Mouse (Mus musculus) brain, embryonic 14.5 days (tissue): Measurements from ENCODE around the gene Rcn3. TPM values are rescaled to one million over a fixed set of nuclear protein-coding genes. Genes with fewer than 3 reads are reported as not detected.

Experiments
- DNase-seq: peaks from one replicate; pipeline ENCODE4 v3.0.0-alpha.2; 2011; ENCODE audit warnings: low read depth
- CTCF ChIP-seq: fragments of 200-500 bp; IDR thresholded peaks from 2 replicates; pipeline ENCODE4 v1.5.1; 2012; ENCODE audit warnings: inconsistent platforms, mild to moderate bottlenecking, moderate library complexity, borderline replicate concordance; ENCODE audit not compliant: insufficient read depth, insufficient read length; ENCODE audit errors: extremely low read depth
- POLR2A ChIP-seq: fragments of 200-500 bp; IDR thresholded peaks from 2 replicates; pipeline ENCODE4 v1.6.1; 2012; ENCODE audit warnings: mild to moderate bottlenecking, inconsistent platforms, borderline replicate concordance; ENCODE audit not compliant: poor library complexity, insufficient read depth, insufficient read length, severe bottlenecking; ENCODE audit errors: extremely low read depth
- polyA plus RNA-seq: library from polyadenylated mRNA; depleted of rRNA; stranded (reverse); fragments of >200 nt; gene quantifications from 2 replicates; pipeline ENCODE4 v1.2.3, GENCODE M21; 2012

Gene Rcn3
- polyA plus RNA-seq, 1 experiment = 101 TPM

- DNase-seq = no peak
- TF ChIP-seq POLR2A = no peak
- no peak for TF ChIP-seq CTCF
These were observed 3.4 kb downstream of the Rcn3 start for GRCm38 (mm10) chr7:45088597-45088996.

GRCm38 (mm10) chr7:45086084-45086483 lies 5.9 kb downstream of the Rcn3 start:
- no peak for DNase-seq
- no peak for TF ChIP-seq POLR2A
- TF ChIP-seq CTCF = no peak

GRCm38 (mm10) chr7:45083300-45083890 lies 8.6 kb downstream of the Rcn3 start:
- no peak for DNase-seq
- TF ChIP-seq CTCF (no peak), POLR2A (no peak)

- TF ChIP-seq CTCF (no peak), POLR2A (no peak)
- peak; percentile 45 for DNase-seq
These were observed 9.4 kb downstream of the Rcn3 start for GRCm38 (mm10) chr7:45082401-45083299.

- DNase-seq = peak; percentile 17
- TF ChIP-seq POLR2A (no peak), CTCF (no peak)
These were observed 11.0 kb downstream of the Rcn3 start for GRCm38 (mm10) chr7:45081016-45081415.

GRCm38 (mm10) chr7:45079856-45080255 lies 12.2 kb downstream of the Rcn3 start:
- no peak for TF ChIP-seq POLR2A
- peak; percentile 97 for TF ChIP-seq CTCF
- DNase-seq = peak; percentile 95

- peak; percentile 80 for DNase-seq
- no peak for TF ChIP-seq POLR2A
- TF ChIP-seq CTCF = peak; percentile 90
These were observed 13.5 kb downstream of the Rcn3 start for GRCm38 (mm10) chr7:45078513-45078912.

- DNase-seq = no peak
- TF ChIP-seq POLR2A (no peak), CTCF (no peak)
These were observed 14.2 kb downstream of the Rcn3 start for GRCm38 (mm10) chr7:45077829-45078228.

GRCm38 (mm10) chr7:45077322-45077721 lies 14.7 kb downstream of the Rcn3 start:
- DNase-seq = no peak
- TF ChIP-seq CTCF = no peak
- no peak for TF ChIP-seq POLR2A

GRCm38 (mm10) chr7:45076501-45076900 lies 15.5 kb downstream of the Rcn3 start:
- no peak for DNase-seq
- TF ChIP-seq POLR2A (no peak), CTCF (no peak)

- no peak for TF ChIP-seq CTCF
- no peak for TF ChIP-seq POLR2A
- no peak for DNase-seq
These were observed 16.6 kb downstream of the Rcn3 start for GRCm38 (mm10) chr7:45075405-45075804.

- no peak for DNase-seq
- TF ChIP-seq POLR2A (no peak), CTCF (no peak)
These were observed 18.1 kb downstream of the Rcn3 start for GRCm38 (mm10) chr7:45073949-45074348.

- DNase-seq = no peak
- no peak for TF ChIP-seq POLR2A
- TF ChIP-seq CTCF = no peak
These were observed 18.8 kb downstream of the Rcn3 start for GRCm38 (mm10) chr7:45073171-45073707.
